Mouse (Mus musculus) G1E (cell line): ENCODE data around the gene Chpf. TPM values are rescaled to one million over a fixed set of nuclear protein-coding genes. Genes with fewer than 3 reads are reported as not detected.

Source experiments
- ATAC-seq: 2 replicates; pipeline ENCODE4 v1.8.0; 2016; ENCODE audit warnings: mild to moderate bottlenecking; ENCODE audit not compliant: insufficient number of reproducible peaks, poor library complexity, low FRiP score, severe bottlenecking; ENCODE audit errors: extremely low read depth
- DNase-seq: peaks from one replicate; pipeline ENCODE4 v3.0.0; 2012; ENCODE audit warnings: low spot score
- H3K27me3 ChIP-seq: 2 replicates; pipeline ENCODE4 v1.6.1; 2012; ENCODE audit warnings: mild to moderate bottlenecking, low read length, inconsistent platforms; ENCODE audit not compliant: insufficient read depth
- H3K36me3 ChIP-seq: replicated peaks from 2 replicates; pipeline ENCODE3; 2012; ENCODE audit warnings: mild to moderate bottlenecking, inconsistent platforms
- H3K4me1 ChIP-seq: 2 replicates; pipeline ENCODE4 v1.6.1; 2012; ENCODE audit warnings: low read depth, low read length, inconsistent platforms, mixed read lengths; ENCODE audit not compliant: insufficient read depth
- H3K4me3 ChIP-seq: 2 replicates; pipeline ENCODE4 v1.5.1; 2012; ENCODE audit warnings: low read depth, mild to moderate bottlenecking, inconsistent platforms, low read length, moderate library complexity, mixed read lengths
- H3K9me3 ChIP-seq: replicated peaks from 2 replicates; pipeline ENCODE4 v1.6.1; 2012; ENCODE audit warnings: inconsistent platforms
- CTCF ChIP-seq: IDR thresholded peaks from 2 replicates; pipeline ENCODE4 v1.5.1; 2012; ENCODE audit warnings: low read depth, low read length, inconsistent platforms, mixed read lengths
- GATA1 ChIP-seq: IDR thresholded peaks from 2 replicates; pipeline ENCODE4 v1.6.1; 2012; ENCODE audit warnings: borderline replicate concordance, low read length, inconsistent platforms, mixed read lengths
- GATA2 ChIP-seq: IDR thresholded peaks from 2 replicates; pipeline ENCODE4 v1.6.1; 2012; ENCODE audit warnings: low read depth, low read length, inconsistent platforms, borderline replicate concordance
- POLR2AphosphoS5 ChIP-seq: IDR thresholded peaks from 2 replicates; pipeline ENCODE4 v1.6.1; 2012; ENCODE audit warnings: low read depth, low read length, inconsistent platforms; ENCODE audit not compliant: insufficient replicate concordance
- TAL1 ChIP-seq: conservative IDR thresholded peaks from 2 replicates; pipeline ENCODE4 v1.6.1; 2012; ENCODE audit warnings: low read depth, low read length, inconsistent platforms, mixed read lengths
- polyA plus RNA-seq: library from polyadenylated mRNA; stranded (reverse); fragments of >175 nt; gene quantifications from 2 replicates; pipeline ENCODE4 v1.2.3, GENCODE M21; 2012
- total RNA-seq, 2 experiments: library from RNA; stranded (forward) in 1 of 2; stranded (reverse) in 1 of 2; fragments of 200-1000 nt in 1 of 2; fragments of >200 nt in 1 of 2; fragmentation: Nextera tagmentation in 1 of 2; gene quantifications; 2 replicates each; pipeline ENCODE4 v1.2.3; 2014 to 2017

The Chpf gene
- total and polyA plus RNA-seq, 3 experiments: 12.0 to 121 (median 23.6) TPM

DNA sequence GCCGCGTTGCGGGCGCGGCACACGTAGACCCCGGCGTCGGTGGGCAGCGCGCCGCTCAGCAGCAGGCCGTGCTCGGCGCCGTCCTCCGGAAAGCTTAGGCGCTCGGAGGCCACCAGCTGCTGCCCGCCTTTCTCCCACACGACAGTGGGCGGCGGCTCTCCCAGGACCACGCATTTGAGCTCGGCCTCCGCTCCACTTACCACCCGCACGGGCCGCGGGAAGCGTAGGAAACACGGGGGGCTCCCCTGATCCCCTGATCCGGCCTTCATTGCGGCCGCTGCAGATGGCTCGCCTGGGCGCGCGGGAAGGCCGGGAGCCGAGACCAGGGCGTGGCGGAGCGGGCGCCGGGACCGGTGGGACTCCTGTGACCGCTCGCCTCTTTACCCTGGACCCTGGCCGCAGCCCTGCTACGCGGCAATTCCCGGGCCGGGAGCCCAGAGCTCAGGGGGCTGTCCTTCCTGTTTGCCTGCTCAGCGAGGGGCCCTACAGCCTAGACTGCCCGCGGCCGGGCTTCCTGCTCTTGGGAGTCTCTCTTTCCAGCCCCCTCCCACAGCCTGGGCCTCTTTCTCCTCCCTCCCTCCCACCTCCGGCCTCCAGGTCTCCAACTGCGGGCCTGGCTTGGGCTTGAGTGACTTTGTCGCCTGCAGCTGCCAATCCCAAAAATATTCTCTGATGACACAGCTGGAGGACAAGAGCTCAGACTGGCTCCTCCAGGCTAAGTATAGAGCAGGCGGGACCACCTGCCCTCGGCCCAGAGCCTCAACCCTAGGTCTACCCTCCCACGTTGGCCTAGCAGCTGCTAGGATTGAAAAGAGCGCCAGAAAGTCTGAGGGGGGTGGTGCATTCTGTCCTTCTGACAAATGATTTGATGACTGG, 27.1 kb upstream of the Chpf start, which contains the start of gene Obsl1:
TSS of gene Obsl1 (minus strand) at position 497 of the 876 bp plus-strand sequence.
- H3K27me3 ChIP-seq: peaks cover 39% of the 10 kb centered on the region; the same call in 1 of the 2 replicates

DNA sequence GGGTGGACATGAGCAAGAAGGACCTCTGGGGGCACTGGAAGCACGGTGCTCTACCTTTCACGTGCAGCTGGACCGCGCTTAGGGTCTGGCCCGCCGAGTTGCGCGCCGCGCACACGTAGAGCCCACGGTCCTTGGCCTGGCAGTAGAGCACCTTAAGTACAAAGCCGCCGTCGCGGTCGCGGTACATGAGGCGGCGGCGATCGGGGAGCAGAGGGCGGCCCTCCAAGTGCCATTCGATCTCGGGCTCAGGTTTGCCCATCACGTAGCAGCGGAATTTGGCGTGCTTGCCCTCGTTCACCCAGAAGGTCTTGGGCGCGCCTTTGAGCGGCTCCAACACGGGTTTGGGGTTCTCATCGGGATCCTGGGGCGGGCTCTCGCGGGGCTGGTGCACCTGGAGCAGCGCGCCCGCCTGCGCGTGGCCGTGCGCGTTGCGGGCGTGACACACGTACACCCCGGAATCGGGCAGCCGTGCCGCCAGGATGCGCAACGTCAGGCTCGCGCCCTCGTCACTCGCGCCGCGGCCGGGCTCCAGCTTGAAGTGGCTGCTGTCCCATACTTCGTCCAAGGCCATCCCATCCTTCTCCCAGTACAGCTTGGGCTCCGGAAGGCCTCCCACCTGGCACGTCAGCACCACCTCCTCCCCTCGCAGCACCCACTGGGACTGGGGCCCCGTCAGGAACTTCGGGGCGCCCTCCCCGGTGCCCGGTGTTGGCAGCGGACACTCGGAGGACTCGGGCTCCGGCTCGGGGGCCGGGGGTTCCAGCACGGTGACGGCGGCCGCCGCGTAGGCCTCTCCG, 26.2 kb upstream of the Chpf start:
- Histone ChIP-seq H3K4me3 (peak overlapping the region; percentile 17; the same call in 1 of the 2 replicates), H3K27me3 (peaks cover 39% of the 10 kb centered on the region; the same call in 1 of the 2 replicates)
- ATAC-seq: no peak

More for the DNA sequence above, 27.1 kb upstream of the Chpf start, which contains the start of gene Obsl1:
- DNase-seq: no peak
- no peak for ATAC-seq
- Histone ChIP-seq H3K36me3 (no peaks in the 10 kb centered on the region), H3K4me3 (peak within 1 kb of the TSS; percentile 17; the same call in 1 of the 2 replicates), H3K4me1 (no peaks in the 10 kb centered on the region; the same call in 1 of the 2 replicates), H3K9me3 (peaks cover 10% of the 10 kb centered on the region)
- no peak for TF ChIP-seq CTCF
- TF ChIP-seq POLR2AphosphoS5: no peak
- no peak for TF ChIP-seq GATA1
- no peak for TF ChIP-seq GATA2
- TF ChIP-seq TAL1: no peak

DNA sequence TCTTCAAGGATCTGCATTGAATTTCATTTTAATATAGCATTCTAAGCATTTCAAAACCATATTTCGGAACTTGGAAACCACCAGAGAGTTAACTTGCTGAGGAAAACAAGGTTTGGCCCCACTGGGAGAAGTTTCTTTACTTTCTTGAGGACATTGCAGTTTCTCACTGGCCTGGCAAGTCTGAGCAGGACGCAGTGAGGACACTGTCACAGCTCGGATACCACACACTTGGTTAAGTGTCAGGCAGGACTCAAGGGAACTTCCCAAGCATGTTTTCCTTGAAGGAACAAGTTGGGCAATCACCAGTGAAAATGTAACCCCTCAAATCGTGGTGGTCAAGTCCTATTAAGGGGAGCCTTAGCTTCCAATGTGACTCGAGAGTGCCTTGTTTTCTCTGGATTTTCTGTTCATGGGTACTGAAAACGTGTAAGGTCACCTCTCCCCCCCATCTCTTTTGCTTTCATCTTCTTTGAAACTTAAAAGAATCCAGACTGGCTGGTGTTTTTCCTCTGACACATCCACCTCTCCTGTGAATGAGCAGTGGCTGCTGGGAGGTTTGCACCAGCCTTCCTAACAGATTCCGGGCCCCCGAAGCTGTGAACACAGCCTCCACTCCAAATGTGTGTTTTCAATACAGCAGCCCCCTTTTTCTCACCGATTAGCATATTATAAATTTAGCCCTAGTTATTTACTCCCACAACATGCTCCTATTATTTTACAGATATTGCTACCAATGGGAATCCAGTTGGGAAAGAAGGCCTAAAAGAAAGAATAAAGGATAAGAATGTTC, 25.3 kb upstream of the Chpf start:
- no peak for TF ChIP-seq TAL1
- TF ChIP-seq CTCF: no peak
- TF ChIP-seq POLR2AphosphoS5: no peak
- no peak for TF ChIP-seq GATA1
- Histone ChIP-seq H3K4me3 (no peak overlapping the region), H3K27me3 (peaks cover 34% of the 10 kb centered on the region; the same call in 1 of the 2 replicates), H3K4me1 (no peaks in the 10 kb centered on the region), H3K36me3 (no peaks in the 10 kb centered on the region), H3K9me3 (peaks cover 10% of the 10 kb centered on the region)
- ATAC-seq (no peak), DNase-seq (no peak)

More for the DNA sequence above, 26.2 kb upstream of the Chpf start:
- peaks cover 10% of the 10 kb centered on the region for H3K9me3 ChIP-seq
- no peaks in the 10 kb centered on the region; the same call in 1 of the 2 replicates for H3K4me1 ChIP-seq
- TF ChIP-seq GATA2 (no peak), CTCF (no peak), TAL1 (no peak), POLR2AphosphoS5 (no peak), GATA1 (no peak)
- H3K36me3 ChIP-seq: no peaks in the 10 kb centered on the region
- DNase-seq: no peak

DNA sequence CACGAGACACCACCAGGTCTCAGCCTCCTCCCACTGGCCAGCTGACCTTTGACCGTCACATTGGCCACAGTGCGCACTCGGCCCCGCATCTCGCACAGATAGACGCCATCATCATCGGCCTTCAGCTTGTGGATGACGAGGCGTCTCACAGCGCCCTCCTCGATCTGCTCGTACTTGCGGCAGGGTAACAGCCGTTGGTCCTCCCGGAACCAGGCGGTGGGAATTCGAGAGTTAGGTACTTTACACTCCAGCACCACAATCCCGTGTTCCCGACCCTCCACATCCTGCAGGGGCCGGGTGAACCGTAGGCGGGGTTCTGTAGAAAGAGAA, 24.5 kb upstream of the Chpf start:
- no peak for ATAC-seq
- Histone ChIP-seq H3K9me3 (peaks cover 10% of the 10 kb centered on the region), H3K4me1 (no peaks in the 10 kb centered on the region), H3K4me3 (no peak overlapping the region), H3K27me3 (peaks cover 31% of the 10 kb centered on the region; the same call in 1 of the 2 replicates), H3K36me3 (no peaks in the 10 kb centered on the region)
- DNase-seq: no peak
- no peak for TF ChIP-seq TAL1
- TF ChIP-seq GATA2: no peak
- TF ChIP-seq CTCF: no peak
- no peak for TF ChIP-seq GATA1
- no peak for TF ChIP-seq POLR2AphosphoS5

DNA sequence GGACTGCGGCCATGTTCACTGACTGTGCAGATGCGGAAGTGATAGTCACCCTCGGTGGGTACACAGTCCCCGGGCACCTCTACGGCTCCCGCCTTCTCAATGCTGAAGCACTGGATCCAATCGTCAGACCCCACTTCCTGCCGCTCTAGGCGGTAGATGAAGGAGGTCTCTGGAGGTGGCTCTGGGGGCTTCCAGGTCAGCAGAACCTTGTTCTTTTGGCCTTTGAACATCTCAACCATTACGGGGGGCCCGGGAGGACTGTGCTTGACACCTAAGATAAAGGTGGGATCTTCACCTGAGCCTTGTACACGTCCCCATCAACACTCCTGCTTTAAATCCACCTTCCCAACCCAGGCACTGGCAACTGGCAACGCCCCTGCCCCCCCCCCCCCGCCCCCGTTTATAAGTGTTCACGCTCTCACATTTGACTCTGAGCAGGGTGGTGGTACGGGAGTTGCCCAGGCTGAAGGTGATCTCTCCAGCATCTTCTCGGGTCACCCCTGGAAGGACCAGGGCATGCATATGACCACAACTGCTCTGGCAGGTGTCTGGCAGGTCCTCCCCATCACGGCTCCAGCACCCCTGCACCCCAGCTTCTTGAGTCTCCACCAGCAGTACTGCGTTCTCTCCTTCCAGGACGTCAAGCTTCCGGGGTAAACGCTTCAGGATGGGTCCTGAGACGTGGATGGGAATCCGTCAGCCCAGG, 24.0 kb upstream of the Chpf start:
- Histone ChIP-seq H3K4me3 (no peak overlapping the region), H3K4me1 (no peaks in the 10 kb centered on the region), H3K36me3 (no peaks in the 10 kb centered on the region), H3K9me3 (peaks cover 10% of the 10 kb centered on the region), H3K27me3 (peaks cover 31% of the 10 kb centered on the region; the same call in 1 of the 2 replicates)
- ATAC-seq (no peak), DNase-seq (no peak)
- no peak for TF ChIP-seq CTCF
- TF ChIP-seq TAL1: no peak
- TF ChIP-seq POLR2AphosphoS5: no peak
- TF ChIP-seq GATA1: no peak
- no peak for TF ChIP-seq GATA2
